ENCODE assay signal across 8 mouse cellular contexts in genomic region chr17:6429945-6430344, GRCm38 (mm10). TPM values are rescaled to one million over a fixed set of nuclear protein-coding genes. Genes with fewer than 3 reads are reported as not detected.
DNase-seq lines count a peak whose midpoint lies in the region; ATAC-seq and TF ChIP-seq lines count a peak whose summit lies in the region.
"Not testable (repeated sequence)": the region's sequence is repeated elsewhere in the genome, so short reads cannot be mapped to it uniquely, and the experiment has no call there.

TSS of gene Dynlt1b (plus strand) at chr17:6430112.

- not testable (repeated sequence) for TF ChIP-seq CTCF in lung, adult 2 months (IDR thresholded peaks at IDR 0.05; ENCODE audit: insufficient read depth, low read length)

- under 1% methylated on average over 27 of the region's 27 CpGs for WGBS in forebrain, embryonic 15.5 days
- under 1% methylated on average over 27 of the region's 27 CpGs for WGBS in lung, adult 2 months

- peaks cover 17% of the 10 kb centered on the region for H3K4me1 ChIP-seq in forebrain, embryonic 15.5 days
- not testable (repeated sequence) for H3K4me1 ChIP-seq in lung, adult 2 months (ENCODE audit: control insufficient read depth, insufficient read depth, low read length)

- TF ChIP-seq POLR2A in lung, adult 2 months (IDR thresholded peaks at IDR 0.05; ENCODE audit: borderline replicate concordance, extremely low read depth, low read depth, low read length) = peak; percentile 90; the same call in 1 of the 2 replicates

- H3K36me3 ChIP-seq in forebrain, embryonic 15.5 days = not testable (repeated sequence)

- peak; percentile 96 for ATAC-seq in forebrain, embryonic 15.5 days (replicated peaks)
- ATAC-seq in neutrophil, adult 5-6 weeks (ENCODE audit: extremely low read depth, insufficient number of reproducible peaks, low FRiP score, poor library complexity, severe bottlenecking) = peak; percentile 96

- H3K27me3 ChIP-seq in forebrain, embryonic 15.5 days = not testable (repeated sequence)

- DNase-seq in ES-CJ7 (ENCODE audit: low read depth, low spot score) = peak; percentile 100
- DNase-seq in cerebellum, adult 11 months = peak; percentile 100
- DNase-seq in heart, postnatal 25 days (ENCODE audit: low spot score) = peak; percentile 100
- peak; percentile 100 for DNase-seq in layer of hippocampus, adult 18-20 months (ENCODE audit: low spot score in 2 of 2)
- DNase-seq in lung, adult 2 months = peak; percentile 100
- peak; percentile 100 for DNase-seq in thymus, adult 18-20 months

- peak within 1 kb of the TSS; percentile 48 for H3K9ac ChIP-seq in forebrain, embryonic 15.5 days (replicated peaks)

- peak within 1 kb of the TSS; percentile 74 for H3K27ac ChIP-seq in forebrain, embryonic 15.5 days (replicated peaks)

- not testable (repeated sequence) for H3K9me3 ChIP-seq in forebrain, embryonic 15.5 days

- peak within 1 kb of the TSS; percentile 42 for H3K4me3 ChIP-seq in forebrain, embryonic 15.5 days
- H3K4me3 ChIP-seq in lung, adult 2 months (replicated peaks; ENCODE audit: extremely low read depth, low read depth, low read length) = peak within 1 kb of the TSS; percentile 48

- H3K4me2 ChIP-seq in forebrain, embryonic 15.5 days (replicated peaks) = peak within 1 kb of the TSS; percentile 48

- intact Hi-C loops in heart, postnatal 25 days (cut with DNase I) = not testable (repeated sequence)

RNA-seq across cellular contexts. Expression of gene Dynlt1b, which starts in this region (rescaled TPM):
- 888 and 910 TPM in 2 replicates for polyA plus RNA-seq in forebrain, embryonic 15.5 days (2015; fragmentation: Nextera tagmentation; extraction: Ambion mirVana)
- total RNA-seq in heart, postnatal 25 days (2021) = 10 to 100 TPM; 53.6 to 56.5 TPM
- total RNA-seq in layer of hippocampus, adult 18-20 months (2021) = 10 to 100 TPM; 26.8 to 30.7 TPM
- polyA plus RNA-seq in lung, adult 2 months (2012; rRNA removed) = 163 and 247 TPM in 2 replicates
- total RNA-seq in neutrophil, adult 5-6 weeks (2017) = 180 and 185 TPM in 2 replicates

Comparison
In these comparisons a context has a peak if more than half of its experiments do, and no peak if none do; other contexts are left out.
1. Peak in every context shown above with its lines: DNase-seq, ATAC-seq, H3K4me3 ChIP-seq and H3K27ac ChIP-seq.